Mouse (Mus musculus) liver, embryonic 14.5 days (tissue): Measurements from ENCODE around the gene Lpcat4. TPM values are rescaled to one million over a fixed set of nuclear protein-coding genes. Genes with fewer than 3 reads are reported as not detected.
A peak's percentile ranks its signal among the peaks of the same experiment; 100 is the strongest.
"Not testable (repeated sequence)": the region's sequence is repeated elsewhere in the genome, so short reads cannot be mapped to it uniquely, and the experiment has no call there.

Experiments
- ATAC-seq: fragments of 200-750 bp; cut with Nextera tagmentation; 2 replicates; pipeline ENCODE4 v1.8.0; 2017; ENCODE audit warnings: moderate number of reproducible peaks, mild to moderate bottlenecking, moderate library complexity; ENCODE audit not compliant: insufficient read depth
- DNase-seq, 3 experiments: peaks; one replicate each; pipeline ENCODE4 v3.0.0-alpha.2; 2012 to 2013; ENCODE audit warnings: low read depth in 3 of 3, low spot score in 3 of 3
- H3K27ac ChIP-seq: fragments of 300-500 bp; sonication (generic); 2 replicates; pipeline ENCODE4 v1.5.1; 2014; ENCODE audit warnings: moderate library complexity, mild to moderate bottlenecking, control low read depth, inconsistent platforms
- H3K27me3 ChIP-seq: fragments of 300-500 bp; sonication (generic); 2 replicates; pipeline ENCODE4 v1.6.1; 2014; ENCODE audit warnings: mild to moderate bottlenecking, low read length, moderate library complexity; ENCODE audit not compliant: control insufficient read depth, insufficient read depth
- H3K36me3 ChIP-seq: fragments of 300-500 bp; sonication (generic); replicated peaks from 2 replicates; pipeline ENCODE4 v1.6.1; 2014; ENCODE audit warnings: low read depth; ENCODE audit not compliant: control insufficient read depth, insufficient read depth
- H3K4me1 ChIP-seq, 2 experiments: fragments of 200-500 bp in 1 of 2; fragments of 300-500 bp in 1 of 2; sonication (generic) in 1 of 2; replicated peaks; 2 replicates each; pipeline ENCODE4 v1.6.1; 2012 to 2014; ENCODE audit warnings: antibody characterized with exemption in 1 of 2, inconsistent platforms in 1 of 2, low read length in 1 of 2; ENCODE audit not compliant: control insufficient read depth in 2 of 2, insufficient read depth in 2 of 2
- H3K4me2 ChIP-seq: fragments of 300-500 bp; sonication (generic); 2 replicates; pipeline ENCODE4 v1.6.1; 2014; ENCODE audit warnings: low read depth, mild to moderate bottlenecking, control low read depth, moderate library complexity
- H3K4me3 ChIP-seq, 2 experiments: fragments of 200-500 bp in 1 of 2; fragments of 300-500 bp in 1 of 2; sonication (generic) in 1 of 2; 2 replicates each; pipeline ENCODE4 v1.5.1; 2012 to 2014; ENCODE audit warnings: low read depth in 2 of 2, low read length in 2 of 2, mild to moderate bottlenecking in 2 of 2, control low read depth in 1 of 2, inconsistent platforms in 1 of 2, moderate library complexity in 1 of 2; ENCODE audit not compliant: insufficient read depth in 1 of 2
- H3K9ac ChIP-seq: fragments of 300-500 bp; sonication (generic); replicated peaks from 2 replicates; pipeline ENCODE4 v1.6.1; 2014; ENCODE audit warnings: mild to moderate bottlenecking, control low read depth, moderate library complexity
- H3K9me3 ChIP-seq: fragments of 300-500 bp; sonication (generic); 2 replicates; pipeline ENCODE4 v1.6.1; 2016; ENCODE audit warnings: low read length, mixed read lengths; ENCODE audit not compliant: control insufficient read depth
- CTCF ChIP-seq: IDR thresholded peaks from 2 replicates; pipeline ENCODE4 v1.5.1; 2016; ENCODE audit warnings: antibody characterized with exemption, low read depth, control low read depth
- EP300 ChIP-seq: IDR thresholded peaks from 2 replicates; pipeline ENCODE4 v1.6.1; 2016; ENCODE audit warnings: antibody characterized with exemption, low read depth
- WGBS: fragments of 180-500 bp; shearing (Covaris S2); extraction: QIAGEN DNeasy Blood & Tissue Kit; methylation state at CpG from one replicate; pipeline ENCODE4 v1.1.7; 2014; ENCODE audit not compliant: insufficient replicate concordance; 5-methylcytosine and 5-hydroxymethylcytosine counted together
- polyA plus RNA-seq, 2 experiments: library from polyadenylated mRNA; depleted of rRNA in 1 of 2; stranded (reverse) in 1 of 2; unstranded in 1 of 2; fragments of >200 nt; fragmentation: Nextera tagmentation in 1 of 2; extraction: Ambion mirVana in 1 of 2; gene quantifications; 2 replicates each; pipeline versions ENCODE4 v1.2.1 to v1.2.3; 2012 to 2014

Gene Lpcat4
- polyA plus RNA-seq, 2 experiments = 2.1 to 2.4 TPM

DNA sequence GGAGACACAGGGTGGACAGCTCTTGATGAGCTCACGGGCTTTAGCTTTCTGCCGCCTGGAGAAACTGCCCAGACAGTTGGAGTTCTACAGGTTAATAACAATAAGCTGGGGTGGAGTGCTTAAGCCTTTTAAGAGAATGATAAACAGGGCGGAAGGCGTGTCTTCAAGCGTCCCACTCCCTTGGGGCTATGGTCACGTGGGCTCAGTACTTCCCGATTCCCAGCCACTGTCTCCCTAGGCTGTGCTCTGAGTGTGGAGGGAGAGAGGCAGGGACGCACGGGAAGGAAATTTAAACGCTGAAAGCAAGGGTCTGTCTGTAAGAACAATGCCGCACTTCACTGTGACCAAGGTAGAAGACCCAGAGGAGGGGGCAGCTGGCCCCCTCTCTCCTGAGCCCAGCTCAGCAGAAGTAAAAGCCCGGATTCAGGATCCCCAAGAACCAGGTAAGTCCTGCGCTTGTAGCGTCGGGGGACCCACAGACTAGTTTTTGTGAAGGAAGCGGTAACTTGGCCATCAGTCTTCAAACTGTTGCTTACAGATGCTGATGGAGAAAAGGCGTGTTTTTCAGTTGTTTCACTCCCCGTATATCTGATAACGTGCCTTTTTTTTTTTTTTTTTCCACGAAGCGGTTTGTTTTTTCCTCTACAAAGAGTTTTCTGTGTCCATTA is 45.2 kb downstream of the Lpcat4 start:
- Histone ChIP-seq H3K4me1 (peaks cover 8 to 15% of the 10 kb centered on the region in 2 experiments), H3K27me3 (no peaks in the 10 kb centered on the region), H3K27ac (peak overlapping the region; percentile 14), H3K36me3 (no peaks in the 10 kb centered on the region), H3K9me3 (no peaks in the 10 kb centered on the region), H3K4me3 (peak overlapping the region; percentile 61 to 99), H3K4me2 (peak overlapping the region; percentile 76), H3K9ac (peak overlapping the region; percentile 74)
- DNase-seq = peak in 2 of 3 experiments; percentile 49 to 62
- WGBS = 3% methylated on average over 21 of the region's 21 CpGs
- peak; percentile 90 for ATAC-seq
- TF ChIP-seq CTCF (no peak), EP300 (no peak)

DNA sequence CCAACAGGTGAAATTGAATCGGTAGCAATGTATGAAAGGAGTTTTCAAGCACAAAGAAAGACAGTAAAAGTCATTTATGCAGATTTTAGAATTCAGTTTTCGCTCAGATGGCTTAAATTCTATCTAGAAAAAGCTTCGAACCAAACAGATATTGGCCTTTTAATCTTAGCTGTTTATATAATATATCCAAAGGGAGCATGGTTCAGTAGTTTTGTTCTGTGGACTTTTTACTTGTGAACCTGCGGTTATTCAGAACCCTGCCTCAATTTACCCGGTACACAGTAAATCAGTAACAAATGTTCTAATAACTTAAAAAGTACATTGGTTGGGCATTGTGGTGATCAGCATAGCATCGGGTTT is 45.7 kb downstream of the Lpcat4 start:
- Histone ChIP-seq H3K4me1 (peaks cover 8 to 15% of the 10 kb centered on the region in 2 experiments), H3K36me3 (no peaks in the 10 kb centered on the region), H3K9ac (peak overlapping the region; percentile 74), H3K27ac (no peak overlapping the region), H3K9me3 (no peaks in the 10 kb centered on the region), H3K27me3 (no peaks in the 10 kb centered on the region), H3K4me2 (peak overlapping the region; percentile 76), H3K4me3 (peak overlapping the region; percentile 61 to 99)
- WGBS = 49% methylated on average over 6 of the region's 6 CpGs
- DNase-seq (no peak), ATAC-seq (no peak)
- TF ChIP-seq CTCF (no peak), EP300 (no peak)

DNA sequence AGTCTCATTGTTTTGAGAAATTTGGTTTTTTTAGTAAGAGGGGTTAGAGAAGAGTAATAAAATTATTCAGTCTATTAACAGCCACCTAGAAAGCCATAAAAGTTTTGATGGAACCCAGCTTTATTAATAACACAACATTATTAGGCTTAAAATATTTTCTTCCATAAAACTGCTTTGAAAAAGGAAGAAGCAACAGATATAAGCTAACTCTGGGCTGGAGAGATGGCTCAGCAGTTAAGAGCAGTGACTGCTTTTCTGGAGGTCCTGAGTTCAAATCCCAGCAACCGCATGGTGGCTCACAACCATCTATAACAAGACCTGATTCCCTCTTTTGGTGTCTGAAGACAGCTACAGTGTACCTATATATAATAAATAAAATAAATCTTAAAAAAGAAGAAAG is 46.8 kb downstream of the Lpcat4 start:
- not testable (repeated sequence) for H3K9ac ChIP-seq, H3K36me3 ChIP-seq, H3K9me3 ChIP-seq, H3K27ac ChIP-seq, H3K4me3 ChIP-seq, H3K27me3 ChIP-seq, H3K4me2 ChIP-seq, ATAC-seq, DNase-seq
- WGBS = 72% methylated on average over 1 of the region's 1 CpGs
- peaks cover 8 to 15% of the 10 kb centered on the region in 2 experiments for H3K4me1 ChIP-seq

DNA sequence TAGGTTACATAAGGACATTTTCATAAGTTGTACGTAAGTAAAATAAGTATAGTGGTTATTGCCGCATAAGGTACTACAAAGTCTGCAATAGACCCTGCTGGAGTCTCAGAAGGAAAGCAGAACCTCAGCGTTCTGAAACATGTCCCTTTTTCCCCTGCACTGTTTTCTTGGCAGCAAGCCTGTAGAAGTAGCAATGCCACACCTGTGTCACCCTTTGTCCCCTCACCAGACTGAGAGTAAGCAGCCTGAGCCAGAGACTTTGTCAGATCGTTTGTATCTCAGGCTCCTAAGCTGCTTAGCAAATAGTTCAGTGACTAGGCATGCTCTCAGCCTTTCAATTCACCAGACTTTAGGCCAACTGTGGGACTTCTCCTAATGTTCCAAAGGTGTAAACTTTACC is 47.8 kb downstream of the Lpcat4 start:
- H3K27ac ChIP-seq = no peak overlapping the region
- no peak overlapping the region for H3K9ac ChIP-seq
- H3K4me2 ChIP-seq = no peak overlapping the region
- TF ChIP-seq CTCF (no peak), EP300 (no peak)
- peaks cover 8 to 15% of the 10 kb centered on the region in 2 experiments for H3K4me1 ChIP-seq
- DNase-seq (no peak), ATAC-seq (no peak)
- H3K27me3 ChIP-seq = no peaks in the 10 kb centered on the region
- no peaks in the 10 kb centered on the region for H3K36me3 ChIP-seq
- no peak overlapping the region for H3K4me3 ChIP-seq
- H3K9me3 ChIP-seq = no peaks in the 10 kb centered on the region
- 66% methylated on average over 4 of the region's 4 CpGs for WGBS

DNA sequence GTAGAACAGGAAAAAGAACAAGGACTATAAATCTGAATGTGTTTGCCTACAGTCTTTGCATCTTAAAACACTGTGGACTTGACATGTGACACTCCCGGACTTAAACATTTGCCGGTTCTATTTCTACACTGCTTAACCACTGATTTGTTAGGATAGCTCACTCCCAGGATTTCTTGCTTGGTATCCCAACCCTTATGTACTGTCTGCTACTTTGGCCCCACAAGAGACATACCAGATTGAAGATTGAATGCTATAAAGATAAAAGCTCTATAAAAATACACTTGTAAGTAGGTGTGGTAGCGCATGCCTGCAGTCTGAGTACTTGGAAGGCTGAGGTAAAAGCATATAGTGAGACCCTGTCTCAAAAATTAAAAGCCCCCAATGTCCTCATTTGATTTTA is 50.2 kb downstream of the Lpcat4 start:
- H3K36me3 ChIP-seq = no peaks in the 10 kb centered on the region
- ATAC-seq = no peak
- H3K4me2 ChIP-seq = no peak overlapping the region
- H3K9ac ChIP-seq = no peak overlapping the region
- TF ChIP-seq CTCF (no peak), EP300 (no peak)
- peaks cover 5 to 6% of the 10 kb centered on the region in 2 experiments; a peak in 3 of 4 replicates for H3K4me1 ChIP-seq
- no peak for DNase-seq
- 85% methylated on average over 3 of the region's 3 CpGs for WGBS
- no peak overlapping the region for H3K4me3 ChIP-seq
- no peaks in the 10 kb centered on the region for H3K27me3 ChIP-seq
- H3K27ac ChIP-seq = no peak overlapping the region
- H3K9me3 ChIP-seq = no peaks in the 10 kb centered on the region
